Comparison of ENCODE assay signal across 26 mouse cellular contexts in the genomic region with DNA sequence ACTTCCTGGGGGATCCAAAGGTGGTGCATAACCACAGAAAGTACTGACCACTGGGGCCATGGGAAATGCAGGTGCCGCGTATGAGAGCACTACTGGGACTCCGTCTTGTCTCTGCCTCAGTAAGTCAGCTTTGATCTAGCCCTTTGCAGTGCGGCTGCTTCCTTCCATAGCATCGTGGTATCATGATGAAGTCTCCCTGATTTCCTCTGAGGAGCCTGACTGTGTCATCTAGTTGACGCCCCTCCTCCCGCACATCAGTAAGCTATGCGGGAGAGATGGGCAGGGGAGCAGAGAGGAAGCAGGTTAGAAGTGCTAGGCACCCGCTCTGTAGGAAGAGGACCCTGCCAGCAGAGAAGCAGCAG. TPM values are rescaled to one million over a fixed set of nuclear protein-coding genes. Genes with fewer than 3 reads are reported as not detected.
DNase-seq lines count a peak whose midpoint lies in the region; ATAC-seq lines count a peak whose summit lies in the region.
"Had no signal": no experiment of that assay in that cellular context is flagged by ENCODE, and none has a peak within 500 bp of the region (broad histone marks: within the 10 kb centered on the region; RNA-seq: fewer than 3 reads in every experiment).

No protein-coding gene starts in this region.

- H3K4me2 ChIP-seq in liver, embryonic 15.5 days = peak overlapping the region; percentile 35
- H3K4me2 ChIP-seq: embryonic facial prominence, embryonic 15.5 days; heart, embryonic 15.5 days; intestine, embryonic 15.5 days; limb, embryonic 12.5 days; midbrain, embryonic 15.5 days; neural tube, embryonic 12.5 days had no signal

- H3K9me3 ChIP-seq in liver, embryonic 15.5 days (replicated peaks) = no peaks in the 10 kb centered on the region
- H3K9me3 ChIP-seq: embryonic facial prominence, embryonic 15.5 days; forebrain, embryonic 10.5 days; heart, embryonic 15.5 days; intestine, embryonic 15.5 days; limb, embryonic 12.5 days; midbrain, embryonic 15.5 days; neural tube, embryonic 12.5 days had no signal

- H3K4me3 ChIP-seq in liver, embryonic 15.5 days (replicated peaks) = no peak overlapping the region
- H3K4me3 ChIP-seq: embryonic facial prominence, embryonic 15.5 days; forebrain, embryonic 10.5 days; heart, embryonic 15.5 days; intestine, embryonic 15.5 days; layer of hippocampus, adult 2 months; limb, embryonic 12.5 days; midbrain, embryonic 15.5 days; neural tube, embryonic 12.5 days had no signal

- no peaks in the 10 kb centered on the region for H3K36me3 ChIP-seq in liver, embryonic 15.5 days (replicated peaks)
- H3K36me3 ChIP-seq: embryonic facial prominence, embryonic 15.5 days; forebrain, embryonic 10.5 days; heart, embryonic 15.5 days; intestine, embryonic 15.5 days; limb, embryonic 12.5 days; midbrain, embryonic 15.5 days; neural tube, embryonic 12.5 days had no signal

- intact Hi-C loops in heart, postnatal 10 days (cut with DNase I) = no loop called here

- peak; percentile 34 for ATAC-seq in common myeloid progenitor, adult 5-6 weeks (replicated peaks; ENCODE audit: low read depth, poor library complexity, severe bottlenecking)
- 0 out of 2 replicates have a peak, but pooled peaks have one; percentile 25 for ATAC-seq in liver, embryonic 15.5 days (ENCODE audit: insufficient read depth)
- ATAC-seq: activated CD4-positive, CD25-positive, alpha-beta regulatory T cell, adult 4 months; hindbrain, embryonic 16.5 days; intestine, embryonic 15.5 days; midbrain, embryonic 15.5 days had no signal

- H3K27me3 ChIP-seq in liver, embryonic 15.5 days = no peaks in the 10 kb centered on the region
- H3K27me3 ChIP-seq: embryonic facial prominence, embryonic 15.5 days; heart, embryonic 15.5 days; intestine, embryonic 15.5 days; limb, embryonic 12.5 days; midbrain, embryonic 15.5 days; neural tube, embryonic 12.5 days had no signal

- DNase-seq in T-cell, adult 2 months (ENCODE audit: low spot score) = peak; percentile 43
- DNase-seq in thymus, postnatal 25 days = peak; percentile 37
- DNase-seq in layer of hippocampus, postnatal 10 days (ENCODE audit: low spot score in 2 of 2) = no peak
- DNase-seq in heart, postnatal 10 days = no peak
- DNase-seq in cerebellum, adult 18-20 months = no peak
- DNase-seq: adrenal gland, adult 8-10 months; cerebellum, adult 11-12 months; cerebellum, postnatal 25 days; gastrocnemius, postnatal 36 days; kidney, postnatal 25 days; lung, adult 2 months; lung, postnatal 14 days had no signal

- H3K9ac ChIP-seq in liver, embryonic 15.5 days = no peak overlapping the region
- H3K9ac ChIP-seq: embryonic facial prominence, embryonic 15.5 days; heart, embryonic 15.5 days; intestine, embryonic 15.5 days; limb, embryonic 12.5 days; midbrain, embryonic 15.5 days; neural tube, embryonic 12.5 days had no signal

- H3K27ac ChIP-seq in liver, embryonic 15.5 days (replicated peaks) = no peak overlapping the region
- H3K27ac ChIP-seq: embryonic facial prominence, embryonic 15.5 days; forebrain, embryonic 10.5 days; heart, embryonic 15.5 days; intestine, embryonic 15.5 days; layer of hippocampus, adult 2 months; limb, embryonic 12.5 days; midbrain, embryonic 15.5 days; neural tube, embryonic 12.5 days had no signal

- H3K4me1 ChIP-seq in liver, embryonic 15.5 days (replicated peaks) = peaks cover 12% of the 10 kb centered on the region
- H3K4me1 ChIP-seq: embryonic facial prominence, embryonic 15.5 days; forebrain, embryonic 10.5 days; heart, embryonic 15.5 days; intestine, embryonic 15.5 days; limb, embryonic 12.5 days; midbrain, embryonic 15.5 days; neural tube, embryonic 12.5 days had no signal

- 29% methylated on average over 9 of the region's 9 CpGs for WGBS in liver, embryonic 15.5 days (ENCODE audit: insufficient replicate concordance)

RNA-seq across cellular contexts. Expression of gene Fam228b, which starts 6.5 kb away (rescaled TPM):
- total RNA-seq in common myeloid progenitor, adult 5-6 weeks (2017) = 2.7 and 10.2 TPM in 2 replicates
- polyA plus RNA-seq in liver, embryonic 15.5 days (2015; fragmentation: Nextera tagmentation; extraction: Ambion mirVana) = 0.53 and 0.55 TPM in 2 replicates
- 10 to 100 TPM; 19.5 to 25.1 TPM for total RNA-seq in layer of hippocampus, postnatal 10 days (2021)
- total RNA-seq in heart, postnatal 10 days (2021) = 1 to 10 TPM; 3.3 to 3.4 TPM
- polyA plus RNA-seq: activated CD4-positive, CD25-positive, alpha-beta regulatory T cell, adult 4 months had no signal

RNA-seq across cellular contexts. Expression of gene Pfn4, which starts 6.7 kb away (rescaled TPM):
- 1.2 and 7.0 TPM in 2 replicates for total RNA-seq in common myeloid progenitor, adult 5-6 weeks (2017)
- 0.46 and 0.50 TPM in 2 replicates for polyA plus RNA-seq in liver, embryonic 15.5 days (2015; fragmentation: Nextera tagmentation; extraction: Ambion mirVana)
- total RNA-seq in layer of hippocampus, postnatal 10 days (2021) = 10 to 100 TPM; 12.8 to 13.7 TPM
- total RNA-seq in heart, postnatal 10 days (2021) = 1 to 10 TPM; 2.8 to 3.0 TPM
- polyA plus RNA-seq: activated CD4-positive, CD25-positive, alpha-beta regulatory T cell, adult 4 months; C2C12 had no signal

RNA-seq across cellular contexts. Expression of gene Fam228a, which starts 37.3 kb away (rescaled TPM):
- 0.59 and 0.63 TPM in 2 replicates for total RNA-seq in common myeloid progenitor, adult 5-6 weeks (2017)
- polyA plus RNA-seq in liver, embryonic 15.5 days (2015; fragmentation: Nextera tagmentation; extraction: Ambion mirVana) = 0.08 TPM in 1 of 2 replicates, not detected in the other
- 1 to 10 TPM; 1.7 to 2.4 TPM for total RNA-seq in layer of hippocampus, postnatal 10 days (2021)
- total RNA-seq in heart, postnatal 10 days (2021) = under 1 TPM in 1 of 2 experiments, not detected in 1; 0.22 TPM
- total RNA-seq: gastrocnemius, postnatal 36 days; hematopoietic stem cell, adult 5-6 weeks had no signal
- polyA plus RNA-seq: activated CD4-positive, CD25-positive, alpha-beta regulatory T cell, adult 4 months; lung, adult 2 months had no signal

RNA-seq across cellular contexts. Expression of gene Sf3b6, which starts 41.8 kb away (rescaled TPM):
- 174 and 177 TPM in 2 replicates for total RNA-seq in common myeloid progenitor, adult 5-6 weeks (2017)
- 72.0 and 89.1 TPM in 2 replicates for polyA plus RNA-seq in liver, embryonic 15.5 days (2015; fragmentation: Nextera tagmentation; extraction: Ambion mirVana)
- 100 to 1,000 TPM in 1 of 2 experiments, 10 to 100 TPM in 1; 85.5 to 104 TPM for total RNA-seq in layer of hippocampus, postnatal 10 days (2021)
- 10 to 100 TPM; 59.5 to 62.1 TPM for total RNA-seq in heart, postnatal 10 days (2021)

Comparison
In these comparisons a context has a peak if more than half of its experiments do, and no peak if none do; other contexts are left out.
1. DNase-seq: peak in T-cell, adult 2 months (single experiment) and thymus, postnatal 25 days (single experiment); none in layer of hippocampus, postnatal 10 days (0 of 2), heart, postnatal 10 days (0 of 2) and cerebellum, adult 18-20 months (0 of 2).